Mouse (Mus musculus): ENCODE results near the gene Abcb11. TPM values are rescaled to one million over a fixed set of nuclear protein-coding genes. Genes with fewer than 3 reads are reported as not detected.

The Abcb11 gene
- total RNA-seq, 2 experiments from 2014 or later: not detected

DNA sequence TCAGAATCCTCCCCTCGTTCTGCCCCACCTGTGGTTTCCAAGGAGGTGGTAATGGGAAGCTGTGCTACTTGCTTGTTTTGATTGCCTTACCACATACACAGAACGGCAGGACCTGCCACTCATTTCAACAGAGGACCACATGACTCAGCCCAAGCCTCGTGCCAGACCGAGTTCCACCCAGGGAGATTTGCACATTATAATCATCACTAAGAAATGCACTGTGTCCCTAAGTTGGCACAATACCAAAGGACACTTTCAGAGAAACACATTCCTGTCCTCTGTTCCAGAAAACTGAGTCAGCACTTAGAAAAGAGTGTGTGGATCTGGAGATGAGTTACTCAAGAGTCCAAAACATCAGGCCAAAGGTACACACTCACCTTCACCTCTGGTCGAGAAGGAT is 53.4 kb downstream of the Abcb11 start:
- DNase-seq: peak in 1 of 2 experiments; percentile 1
- intact Hi-C loops (cut with DNase I): no loop called here

DNA sequence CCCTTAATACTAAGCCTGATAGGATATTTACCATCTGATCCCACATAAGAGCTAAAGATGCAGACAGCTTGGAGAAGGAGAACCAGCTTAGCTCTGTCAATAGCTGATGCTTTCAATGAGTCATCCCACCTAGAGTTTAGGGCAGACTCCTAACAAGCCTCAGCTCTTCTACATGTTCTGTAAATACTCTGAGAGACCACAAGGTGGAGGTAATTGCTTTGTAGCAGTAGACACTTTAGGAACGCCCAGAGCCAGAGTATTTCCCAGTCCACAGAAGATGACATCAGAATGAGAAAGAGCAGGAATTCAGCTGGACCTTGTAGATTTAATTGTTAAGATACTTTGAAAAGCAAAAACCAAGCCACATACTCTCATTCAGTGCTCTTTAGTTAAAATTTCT is 66.5 kb downstream of the Abcb11 start:
- intact Hi-C loops (cut with DNase I): loop anchor here (2.0 kb wide), 1 partner anchor 153 kb away; no protein-coding TSS in a partner anchor
- DNase-seq: peak in 1 of 2 experiments; percentile 1

DNA sequence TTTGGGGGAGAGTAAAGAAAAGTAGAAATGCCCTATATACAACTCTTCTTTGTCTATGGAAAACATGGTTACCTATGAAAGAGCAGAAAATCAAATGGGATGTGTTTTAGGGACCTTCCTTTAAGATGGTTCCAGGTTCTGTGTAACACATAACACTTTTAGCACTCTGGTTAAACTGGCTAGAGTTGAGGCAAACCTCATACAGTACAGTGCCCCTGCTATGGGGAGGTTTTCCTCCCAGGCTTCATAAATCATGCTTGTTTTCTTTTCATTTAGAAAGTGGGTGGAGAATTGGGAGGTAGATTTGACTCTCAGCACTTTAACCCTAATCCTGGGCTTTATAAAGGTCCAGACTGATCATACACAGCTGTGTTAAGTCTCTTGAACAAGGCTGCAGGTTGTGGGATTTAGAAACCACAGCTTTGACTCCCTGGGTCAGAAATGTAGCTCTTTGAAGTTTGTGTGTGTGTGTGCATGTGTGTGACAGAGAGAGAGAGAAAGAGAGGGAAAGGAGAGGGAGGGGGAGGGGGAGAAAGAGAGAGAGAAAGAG is 78.3 kb downstream of the Abcb11 start:
- no peak for DNase-seq
- intact Hi-C loops (cut with DNase I): no loop called here

DNA sequence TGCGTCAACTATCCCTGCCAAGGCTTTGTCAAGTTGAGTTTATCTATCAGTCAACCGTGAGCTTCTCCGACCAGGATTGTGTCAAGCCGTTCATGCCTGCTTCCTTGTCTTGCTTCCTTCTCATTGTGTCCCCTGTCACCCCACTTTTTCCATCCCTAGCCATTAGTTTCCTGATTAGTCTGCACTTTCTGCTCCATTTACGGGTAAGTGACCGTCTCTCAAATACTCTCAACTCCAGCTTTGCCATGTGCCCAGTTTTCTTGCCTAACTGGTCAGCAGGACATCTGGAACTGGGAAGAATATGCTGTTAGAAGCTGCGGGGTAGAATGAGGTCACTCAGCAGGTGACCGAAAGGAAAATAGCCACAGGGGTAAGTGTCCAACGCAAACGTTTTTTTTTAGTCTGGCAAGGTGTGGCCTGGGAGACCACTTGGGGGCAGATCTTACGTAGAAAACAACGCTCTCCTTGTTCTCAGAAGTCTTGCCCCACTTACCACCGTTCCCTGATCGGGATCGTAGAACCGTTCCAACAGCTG is 94.1 kb downstream of the Abcb11 start:
- no peak for DNase-seq
- intact Hi-C loops (cut with DNase I): no loop called here

DNA sequence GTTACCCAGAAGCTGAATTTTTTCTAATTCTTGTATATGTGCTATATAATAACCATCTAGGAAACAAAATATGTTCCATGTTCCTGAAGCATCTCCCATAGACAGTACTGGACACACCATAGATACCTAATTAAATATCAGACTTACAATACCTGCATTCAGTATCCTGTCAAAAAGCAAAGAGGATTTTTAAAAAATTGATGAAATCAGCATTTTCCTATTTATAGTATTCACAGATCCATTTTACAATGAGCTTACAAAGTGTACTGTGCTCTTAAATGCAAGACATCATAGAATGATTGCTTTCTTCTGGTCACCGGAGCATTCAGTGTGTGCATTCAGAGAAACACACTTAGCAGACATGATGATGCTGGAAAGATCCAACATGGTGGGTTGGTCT is 95.3 kb downstream of the Abcb11 start:
- no peak for DNase-seq
- intact Hi-C loops (cut with DNase I): no loop called here

DNA sequence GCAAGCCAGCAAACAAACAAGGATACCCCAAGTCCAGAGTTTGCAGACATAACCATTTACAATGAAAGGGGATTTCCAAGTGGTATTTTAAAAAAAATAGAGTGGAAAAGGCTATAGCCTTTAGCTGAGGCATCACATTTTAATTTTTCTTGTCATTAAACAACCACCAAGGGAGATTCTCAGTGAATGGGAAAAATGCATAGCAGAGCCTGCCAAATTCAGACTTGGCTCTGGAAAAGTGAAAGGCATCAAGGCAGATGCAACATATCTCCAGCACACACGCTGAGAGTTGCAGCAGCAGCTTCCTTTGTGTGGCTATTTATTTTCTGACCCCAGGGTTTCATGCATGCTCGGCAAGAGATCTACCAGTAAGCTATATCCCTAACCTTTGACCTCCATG is 97.5 kb downstream of the Abcb11 start:
- intact Hi-C loops (cut with DNase I): no loop called here

DNA sequence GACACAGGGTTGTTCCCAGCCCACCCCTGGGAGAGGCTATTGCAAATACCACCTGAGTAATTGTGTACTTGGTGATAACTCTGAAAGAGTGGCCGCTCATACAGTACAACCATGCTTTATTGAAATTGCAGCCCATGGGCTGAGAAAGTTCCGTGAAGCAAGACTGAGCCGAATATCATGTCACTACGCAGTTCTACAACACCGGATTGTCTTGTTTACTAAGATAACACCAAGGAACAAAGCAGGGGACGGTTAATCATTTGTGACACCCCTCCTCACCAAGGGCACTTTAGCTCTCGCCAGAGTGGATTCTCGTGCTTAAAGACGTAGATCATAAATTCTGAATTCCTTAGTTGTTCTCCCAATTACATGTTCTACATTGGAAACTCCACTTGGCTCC is 103.1 kb downstream of the Abcb11 start:
- intact Hi-C loops (cut with DNase I): no loop called here
- DNase-seq: no peak

More for the DNA sequence above, 97.5 kb downstream of the Abcb11 start:
- peak in 1 of 2 experiments; percentile 2 for DNase-seq

DNA sequence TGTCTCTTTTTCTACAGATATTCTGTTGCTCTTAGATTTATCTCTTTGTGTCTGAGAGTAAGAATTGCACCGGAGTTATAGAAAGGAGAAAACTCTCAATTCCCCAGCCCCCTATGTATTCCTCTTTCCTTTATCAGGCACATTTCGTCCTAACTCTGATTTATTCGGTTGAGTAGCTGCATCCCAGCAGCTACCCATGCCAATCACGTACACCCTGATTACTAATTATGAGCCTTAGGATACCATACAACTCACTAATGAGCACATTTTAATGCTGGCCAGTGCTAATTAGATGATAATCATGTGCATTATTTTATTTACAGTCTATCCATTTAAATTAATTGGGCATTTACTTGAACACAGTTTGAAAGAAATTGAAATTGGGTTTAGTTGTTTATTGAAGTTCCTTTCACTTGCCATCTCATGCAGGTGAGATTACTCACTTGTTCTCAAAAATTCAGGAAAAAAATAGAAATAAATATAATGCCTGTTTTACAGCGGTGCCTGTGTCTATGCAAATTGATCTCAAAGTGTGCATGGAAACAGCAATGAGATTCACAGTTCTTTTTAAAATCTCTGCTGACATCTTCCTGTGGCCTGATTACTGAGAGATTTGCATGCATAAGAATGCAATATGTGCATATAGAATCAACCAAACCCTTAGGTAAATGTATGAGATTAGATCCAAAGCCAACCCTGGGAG is 107.3 kb downstream of the Abcb11 start:
- intact Hi-C loops (cut with DNase I): no loop called here
- DNase-seq: no peak

DNA sequence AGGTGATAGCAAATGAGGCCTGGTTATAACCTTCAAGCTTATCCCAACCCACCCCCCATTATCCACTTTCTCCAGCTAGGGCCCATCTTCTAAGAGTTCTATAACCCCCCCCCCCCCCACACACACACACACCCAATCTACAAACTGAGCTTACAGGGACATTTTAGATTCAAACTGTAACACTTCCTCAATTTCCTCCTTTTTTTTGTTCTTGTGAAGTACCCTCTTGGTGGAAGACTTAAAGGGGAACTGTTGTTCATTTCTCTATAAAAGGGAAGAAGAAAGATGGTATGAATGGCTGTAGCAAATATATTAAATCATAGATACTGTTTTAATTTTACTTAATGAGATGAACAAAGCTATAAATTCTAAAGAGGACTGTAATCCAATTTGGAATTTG is 110.3 kb downstream of the Abcb11 start:
- DNase-seq: no peak
- intact Hi-C loops (cut with DNase I): no loop called here

DNA sequence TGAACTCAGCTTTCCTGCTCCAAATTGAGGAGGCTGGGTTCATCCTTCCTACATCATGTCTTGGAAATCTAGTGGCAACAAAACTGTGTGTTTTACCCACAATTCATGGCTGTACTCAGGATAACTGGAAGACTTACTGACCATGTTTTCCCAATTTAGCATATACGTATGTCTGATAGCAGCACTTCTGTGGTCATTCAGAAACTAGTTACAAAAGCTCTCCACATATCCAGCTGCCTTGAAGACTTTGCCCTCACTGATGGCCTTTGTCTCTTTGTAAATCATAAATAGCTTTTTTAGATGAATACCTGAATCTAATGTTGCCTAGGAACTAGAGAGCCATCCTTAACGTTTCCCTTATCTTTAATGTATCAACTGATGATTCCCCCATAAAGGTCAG is 112.3 kb downstream of the Abcb11 start:
- no peak for DNase-seq
- intact Hi-C loops (cut with DNase I): no loop called here

DNA sequence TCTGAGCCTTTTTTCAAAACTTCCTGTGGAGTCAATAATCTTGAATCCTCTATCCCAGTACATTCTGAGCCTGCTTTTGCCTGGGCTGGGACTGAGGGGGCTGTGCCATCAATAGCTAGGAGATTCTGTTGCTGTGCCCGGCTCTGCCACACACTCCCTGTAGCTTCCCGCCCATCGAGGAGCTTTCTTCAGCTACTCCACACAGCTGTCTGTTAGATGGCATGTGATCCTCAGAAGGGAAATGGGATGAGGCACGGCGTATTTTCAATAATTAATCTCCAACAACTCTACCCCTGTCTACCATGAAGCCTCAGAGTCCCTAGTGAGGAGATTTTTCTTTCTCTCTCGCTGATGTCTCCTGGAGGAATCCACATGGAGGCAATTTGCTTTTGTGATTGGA is 113.8 kb downstream of the Abcb11 start:
- DNase-seq: no peak
- intact Hi-C loops (cut with DNase I): no loop called here

DNA sequence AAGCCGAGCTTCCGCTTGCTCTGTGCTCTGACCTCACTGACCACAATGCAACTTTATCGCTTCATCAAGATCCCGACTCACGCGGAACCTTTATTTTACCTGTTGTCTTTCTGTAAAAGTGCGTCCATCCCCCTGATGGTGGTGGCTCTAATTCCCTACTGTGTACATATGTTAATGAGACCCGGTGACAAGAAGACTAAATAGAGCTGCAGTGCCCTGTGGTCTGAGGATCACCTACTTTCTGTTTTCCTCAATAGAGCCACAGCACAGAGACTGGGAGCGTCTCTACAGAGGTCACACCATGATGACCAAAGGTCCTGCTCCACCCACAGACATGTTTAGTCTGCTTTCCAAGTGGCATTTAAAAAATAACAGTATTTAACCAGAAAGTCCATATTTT is 115.5 kb downstream of the Abcb11 start:
- DNase-seq: no peak
- intact Hi-C loops (cut with DNase I): no loop called here

DNA sequence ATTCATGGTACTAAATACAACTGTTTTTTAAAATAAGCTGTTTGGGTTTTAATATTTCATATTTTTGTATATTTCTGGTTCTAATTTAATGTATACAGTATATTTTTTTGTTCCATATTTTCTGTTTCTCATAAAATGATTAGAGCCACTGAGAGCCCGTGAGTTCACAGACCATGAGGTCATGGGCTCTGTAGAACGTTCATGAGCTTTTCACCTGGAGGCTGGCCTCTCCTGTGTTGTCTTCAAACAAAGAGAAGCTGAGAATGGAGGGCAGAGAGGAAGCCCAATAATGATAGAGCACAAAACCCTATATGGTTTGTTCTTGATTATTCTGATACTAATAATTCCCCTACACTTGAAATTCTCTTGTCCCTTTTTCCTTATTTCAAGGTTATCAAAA is 117.7 kb downstream of the Abcb11 start:
- intact Hi-C loops (cut with DNase I): no loop called here
- no peak for DNase-seq

DNA sequence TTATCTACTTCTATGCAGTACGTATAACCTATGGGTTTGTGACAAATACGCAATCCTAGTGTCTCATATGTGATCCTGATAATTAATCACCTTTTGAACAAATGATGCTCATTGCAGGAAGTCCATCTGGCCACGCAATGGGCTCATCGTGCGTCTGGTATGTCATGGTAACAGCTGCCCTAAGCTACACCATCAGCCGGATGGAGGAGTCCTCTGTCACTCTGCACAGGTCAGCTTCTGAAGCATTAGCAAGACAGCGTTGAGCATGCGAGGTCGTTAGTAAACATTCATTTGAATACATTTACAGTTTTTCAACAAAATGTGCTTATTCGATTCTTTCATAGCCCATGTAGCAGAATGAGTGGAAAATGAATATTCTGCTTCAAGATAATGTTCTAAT is 119.6 kb downstream of the Abcb11 start:
- no peak for DNase-seq
- intact Hi-C loops (cut with DNase I): no loop called here

DNA sequence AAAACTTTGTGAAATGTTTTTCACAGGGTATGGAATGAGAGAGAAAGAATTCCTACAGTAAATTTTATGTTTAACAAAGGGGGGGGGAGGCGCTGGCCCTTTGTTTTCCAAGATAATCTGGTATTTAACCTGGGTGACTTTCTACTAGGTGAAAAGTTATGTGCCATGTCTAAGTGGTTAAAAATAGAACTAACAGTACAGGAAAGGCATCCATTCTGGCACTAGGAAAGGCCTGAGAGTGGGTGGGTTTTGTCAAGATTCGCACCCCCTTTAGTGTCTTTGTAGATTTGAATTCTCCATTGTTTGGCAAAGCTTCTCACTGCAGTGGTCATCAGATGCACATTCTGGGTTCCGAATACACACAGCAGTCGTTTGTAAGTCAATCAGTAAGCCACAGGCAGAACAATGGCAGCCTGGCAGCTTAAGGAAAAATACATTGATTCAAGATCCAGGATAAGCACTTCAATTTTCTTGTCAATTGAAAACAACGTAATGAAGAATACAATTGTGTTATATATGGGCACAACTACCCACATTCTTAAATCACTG is 120.5 kb downstream of the Abcb11 start:
- intact Hi-C loops (cut with DNase I): no loop called here

DNA sequence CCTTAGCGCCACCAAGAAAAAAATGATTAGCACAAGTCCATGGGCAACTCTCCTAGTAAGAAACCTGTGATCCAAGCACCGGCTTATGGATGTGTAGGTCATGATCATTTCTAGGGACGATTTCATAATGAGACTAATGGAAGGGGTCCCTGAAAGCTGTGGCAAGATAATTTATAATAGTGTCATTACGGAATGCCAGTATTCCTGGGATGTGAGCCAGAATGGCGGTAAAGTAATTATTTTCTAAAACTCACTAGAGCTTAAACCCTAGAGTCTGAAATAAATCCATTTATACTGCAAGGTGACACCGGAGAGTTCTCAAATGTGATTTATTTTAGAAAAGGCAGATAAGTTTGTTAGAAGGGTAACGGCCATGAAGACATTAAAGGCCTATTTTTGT is 127.2 kb downstream of the Abcb11 start:
- intact Hi-C loops (cut with DNase I): no loop called here
- DNase-seq: no peak

More for the DNA sequence above, 120.5 kb downstream of the Abcb11 start:
- peak in 1 of 2 experiments; percentile 1 for DNase-seq

DNA sequence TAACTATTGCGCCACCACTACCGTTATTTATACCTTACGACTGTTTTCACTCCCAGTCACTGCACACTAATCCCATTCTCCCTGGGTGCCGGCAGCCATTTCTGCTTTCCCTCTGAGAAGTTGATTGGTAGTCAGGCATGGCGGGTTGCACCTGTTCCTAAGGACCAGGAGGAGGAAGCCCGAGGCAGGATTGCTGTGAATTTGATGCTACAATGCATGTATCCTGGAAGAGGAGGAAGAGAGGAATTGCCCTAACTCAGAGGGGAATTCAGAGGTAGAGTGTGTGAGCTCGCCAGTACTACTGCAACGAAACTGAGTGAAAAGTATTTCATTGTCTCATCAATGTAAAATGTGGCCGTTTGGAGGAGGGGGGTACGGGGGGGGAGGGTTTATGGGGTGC is 129.8 kb downstream of the Abcb11 start:
- DNase-seq: no peak
- intact Hi-C loops (cut with DNase I): no loop called here

DNA sequence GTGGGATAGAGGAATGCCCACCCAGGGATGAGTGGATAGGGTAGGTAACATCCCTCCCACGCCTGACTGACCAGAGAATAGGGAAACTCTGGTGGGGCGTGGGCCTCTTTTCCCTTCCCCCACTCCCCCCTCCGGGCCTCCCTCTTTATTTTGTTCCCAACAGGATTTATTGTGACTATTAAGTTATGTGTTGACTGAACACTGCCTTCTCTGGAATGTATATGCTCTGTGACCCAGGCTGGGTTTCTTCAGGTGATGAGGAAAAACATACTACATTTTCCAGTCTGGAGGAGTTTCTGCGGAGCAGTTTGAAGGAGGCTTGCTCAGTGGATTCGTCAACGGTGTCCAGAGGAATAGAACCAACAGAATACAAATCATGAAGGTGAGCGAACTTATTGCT is 131.6 kb downstream of the Abcb11 start, which contains the start of gene G6pc2:
Gene G6pc2, plus strand, starts transcription at position 301 of the 400 bp plus-strand sequence.
- no peak for DNase-seq
- intact Hi-C loops (cut with DNase I): no loop called here

DNA sequence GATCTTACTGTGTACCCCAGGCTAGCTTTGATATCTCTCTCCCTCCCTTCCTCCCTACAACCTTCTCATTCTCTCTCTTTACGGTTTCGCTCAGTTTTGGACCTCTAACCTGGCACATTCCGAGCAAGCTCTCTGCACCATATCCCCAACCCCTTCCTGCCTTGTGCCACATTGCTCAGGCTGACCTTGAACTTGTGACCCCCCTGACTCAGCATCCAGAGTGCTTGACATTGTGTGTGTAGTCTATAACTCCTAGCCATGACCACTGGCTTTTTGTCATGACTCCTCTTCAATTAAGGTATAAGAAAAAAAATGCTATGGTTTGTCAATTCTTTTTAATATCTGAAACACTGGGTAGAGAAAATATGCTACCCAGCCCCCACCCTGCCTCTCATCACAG is 132.7 kb downstream of the Abcb11 start:
- intact Hi-C loops (cut with DNase I): loop anchor here (5.0 kb wide), 2 partner anchors 72 to 427 kb away; partner anchors contain the start of gene Nostrin
- no peak for DNase-seq

DNA sequence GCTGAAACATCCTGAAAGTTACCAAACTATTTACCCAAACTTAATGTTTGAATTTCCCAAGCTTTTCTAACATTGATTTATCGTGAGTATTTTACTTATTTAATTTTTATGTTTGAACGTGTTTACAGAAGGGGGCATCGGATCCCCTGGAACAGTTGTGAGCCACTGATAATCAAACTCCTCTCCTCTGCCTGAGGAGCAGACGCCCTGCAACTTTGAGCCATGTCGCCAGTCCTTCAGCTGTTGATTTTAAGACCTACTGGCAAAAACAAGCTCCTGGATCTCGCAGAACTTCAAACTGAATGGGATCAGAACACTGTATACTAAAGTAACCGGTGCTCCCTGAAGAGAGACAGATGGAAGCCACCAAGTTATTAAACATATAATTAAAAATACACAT is 135.9 kb downstream of the Abcb11 start:
- intact Hi-C loops (cut with DNase I): loop anchor here (5.0 kb wide), 2 partner anchors 69 to 424 kb away; partner anchors contain the start of gene Nostrin
- DNase-seq: peak in 1 of 2 experiments; percentile 5

DNA sequence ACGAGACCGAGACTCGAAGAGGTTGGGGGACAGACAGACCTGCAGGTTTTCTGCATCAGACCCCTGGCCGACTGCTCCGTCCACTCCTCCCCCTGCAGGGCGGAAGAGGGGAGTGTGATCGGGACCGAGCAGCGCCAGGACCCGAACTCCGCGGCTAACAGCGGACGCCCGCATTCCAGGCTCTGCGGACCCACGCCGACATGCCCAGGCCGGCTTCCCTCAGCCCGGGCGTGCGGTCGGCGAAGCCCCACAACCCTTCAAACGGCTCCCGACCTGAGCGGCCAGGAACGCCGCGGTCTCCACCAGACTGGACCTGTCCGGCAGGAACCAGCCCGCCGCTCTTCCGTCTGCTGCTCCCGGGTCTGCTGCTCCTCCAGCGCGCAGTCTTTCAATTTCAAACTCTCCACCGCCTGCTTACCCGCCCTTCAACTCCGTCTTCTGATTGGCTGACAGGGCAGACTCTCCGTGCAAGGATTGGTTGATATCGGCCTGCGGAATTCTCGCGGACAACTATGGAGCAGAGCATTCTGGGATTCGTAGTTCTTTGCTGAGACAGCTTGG is 136.5 kb downstream of the Abcb11 start, which contains the start of gene Spc25:
Gene Spc25, minus strand, starts transcription at position 404 of the 561 bp plus-strand sequence.
- DNase-seq: peak; percentile 85 to 90
- intact Hi-C loops (cut with DNase I): loop anchor here (5.0 kb wide), 2 partner anchors 69 to 424 kb away; partner anchors contain the start of gene Nostrin

All from heart, postnatal 14 days (tissue).